Mouse (Mus musculus) forebrain, embryonic 10.5 days (tissue): Measurements from ENCODE around the gene Recql5. TPM values are rescaled to one million over a fixed set of nuclear protein-coding genes. Genes with fewer than 3 reads are reported as not detected.

Source experiments
- polyA plus RNA-seq: library from polyadenylated mRNA; unstranded; fragments of >200 nt; fragmentation: Nextera tagmentation; extraction: Ambion mirVana; gene quantifications from 2 replicates; pipeline ENCODE4 v1.2.1, GENCODE M21; 2016

The Recql5 gene
- polyA plus RNA-seq, 1 experiment from 2014 or later = 35.0 TPM

Other genes with a start within 250 kb of the Recql5 start
- 74.4 and 79.6 TPM in 2 replicates for gene Grb2, start 224.9 kb downstream of the Recql5 start, polyA plus RNA-seq
- 36.8 and 38.1 TPM in 2 replicates for gene Tmem94, start 168.0 kb downstream of the Recql5 start, polyA plus RNA-seq
- gene Caskin2, start 119.8 kb downstream of the Recql5 start, polyA plus RNA-seq = 18.3 and 19.2 TPM in 2 replicates
- gene Tsen54, start 118.8 kb downstream of the Recql5 start, polyA plus RNA-seq = 34.7 and 41.0 TPM in 2 replicates
- gene Llgl2, start 109.4 kb downstream of the Recql5 start, polyA plus RNA-seq = 7.5 and 7.6 TPM in 2 replicates
- 0.06 and 0.11 TPM in 2 replicates for gene Myo15b, start 75.1 kb downstream of the Recql5 start, polyA plus RNA-seq
- 1.2 and 2.4 TPM in 2 replicates for gene Smim5, start 33.5 kb downstream of the Recql5 start, polyA plus RNA-seq
- 0.83 and 1.7 TPM in 2 replicates for gene Smim6, start 21.5 kb downstream of the Recql5 start, polyA plus RNA-seq
- gene Sap30bp, start 195 bp downstream of the Recql5 start, polyA plus RNA-seq = 50.3 and 52.2 TPM in 2 replicates
- gene Itgb4, start 41.2 kb upstream of the Recql5 start, polyA plus RNA-seq = 0.47 and 0.63 TPM in 2 replicates
- gene Galk1, start 79.2 kb upstream of the Recql5 start, polyA plus RNA-seq = 223 and 224 TPM in 2 replicates
- gene H3f3b, start 94.5 kb upstream of the Recql5 start, polyA plus RNA-seq = 1,610 and 1,612 TPM in 2 replicates
- gene Unk, start 96.8 kb upstream of the Recql5 start, polyA plus RNA-seq = 48.4 and 48.9 TPM in 2 replicates
- 3.7 and 3.8 TPM in 2 replicates for gene Unc13d, start 144.5 kb upstream of the Recql5 start, polyA plus RNA-seq
- gene Wbp2, start 153.5 kb upstream of the Recql5 start, polyA plus RNA-seq = 71.0 and 73.6 TPM in 2 replicates
- gene Trim47, start 193.7 kb upstream of the Recql5 start, polyA plus RNA-seq = 2.1 and 2.4 TPM in 2 replicates
- gene Trim65, start 197.7 kb upstream of the Recql5 start, polyA plus RNA-seq = 1.7 TPM in 2 replicates
- gene Mrpl38, start 205.4 kb upstream of the Recql5 start, polyA plus RNA-seq = 112 and 114 TPM in 2 replicates
- gene Fbf1, start 234.7 kb upstream of the Recql5 start, polyA plus RNA-seq = 63.5 and 67.7 TPM in 2 replicates